Mouse (Mus musculus) lung, adult 2 months (tissue): ENCODE data around the gene Col4a6.

Experiments
- CTCF ChIP-seq: fragments of 200-500 bp; IDR thresholded peaks from 2 replicates; pipeline ENCODE4 v1.5.1; 2011; ENCODE audit warnings: mild to moderate bottlenecking, low read length, control low read depth; ENCODE audit not compliant: insufficient read depth
- POLR2A ChIP-seq: fragments of 200-500 bp; IDR thresholded peaks from 2 replicates; pipeline ENCODE4 v1.6.1; 2011; ENCODE audit warnings: low read depth, mild to moderate bottlenecking, control low read depth, low read length, borderline replicate concordance; ENCODE audit errors: extremely low read depth

DNA sequence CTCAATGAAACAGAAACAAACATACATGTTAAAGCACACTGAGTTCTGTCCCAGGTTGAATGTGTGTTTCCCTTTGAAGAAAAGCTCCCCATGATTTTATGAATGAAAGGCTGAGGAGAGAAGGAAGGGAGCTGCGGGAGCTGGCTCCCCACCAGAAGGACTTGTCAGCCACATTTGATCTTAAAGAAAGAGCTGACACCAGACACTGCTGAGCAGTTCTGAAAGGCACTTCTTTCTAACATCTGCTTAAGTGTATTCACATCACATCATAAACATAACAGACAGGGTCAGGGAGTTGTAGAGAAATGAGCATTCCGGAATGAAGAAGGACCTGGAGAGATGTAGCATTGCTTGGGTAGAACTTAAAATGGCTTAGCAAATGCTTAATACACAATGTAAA, 132.5 kb downstream of the Col4a6 start:
- TF ChIP-seq POLR2A: no peak
- TF ChIP-seq CTCF: no peak
